Mouse (Mus musculus) lung, embryonic 16.5 days (tissue): ENCODE data around the gene Prdx6. TPM values are rescaled to one million over a fixed set of nuclear protein-coding genes. Genes with fewer than 3 reads are reported as not detected.
A peak's percentile ranks its signal among the peaks of the same experiment; 100 is the strongest.

Experiments
- ATAC-seq: fragments of 200-750 bp; cut with Nextera tagmentation; 2 replicates; pipeline ENCODE4 v1.8.0; 2017; ENCODE audit warnings: low read depth, mild to moderate bottlenecking, moderate library complexity
- H3K27ac ChIP-seq: fragments of 300-500 bp; sonication (generic); 2 replicates; pipeline ENCODE4 v1.5.1; 2014; ENCODE audit warnings: mild to moderate bottlenecking, control low read depth, low read length
- H3K27me3 ChIP-seq: fragments of 300-500 bp; sonication (generic); 2 replicates; pipeline ENCODE4 v1.6.1; 2014; ENCODE audit warnings: low read depth, low read length, mixed read lengths; ENCODE audit not compliant: control insufficient read depth, insufficient read depth
- H3K36me3 ChIP-seq: fragments of 300-500 bp; sonication (generic); 2 replicates; pipeline ENCODE4 v1.6.1; 2014; ENCODE audit warnings: low read length; ENCODE audit not compliant: control insufficient read depth, insufficient read depth
- H3K4me1 ChIP-seq: fragments of 300-500 bp; sonication (generic); replicated peaks from 2 replicates; pipeline ENCODE4 v1.6.1; 2014; ENCODE audit warnings: low read length, mixed read lengths; ENCODE audit not compliant: control insufficient read depth, insufficient read depth
- H3K4me2 ChIP-seq: fragments of 300-500 bp; sonication (generic); 2 replicates; pipeline ENCODE4 v1.6.1; 2014; ENCODE audit warnings: low read depth, low read length, control low read depth
- H3K4me3 ChIP-seq: fragments of 300-500 bp; sonication (generic); 2 replicates; pipeline ENCODE4 v1.5.1; 2014; ENCODE audit warnings: mild to moderate bottlenecking, low read length, control low read depth
- H3K9ac ChIP-seq: fragments of 300-500 bp; sonication (generic); 2 replicates; pipeline ENCODE4 v1.6.1; 2014; ENCODE audit warnings: low read length, control low read depth
- H3K9me3 ChIP-seq: fragments of 300-500 bp; sonication (generic); 2 replicates; pipeline ENCODE4 v1.6.1; 2016; ENCODE audit warnings: low read length; ENCODE audit not compliant: control insufficient read depth
- WGBS: fragments of 180-500 bp; shearing (Covaris S2); extraction: QIAGEN DNeasy Blood & Tissue Kit; methylation state at CpG from one replicate; pipeline ENCODE4 v1.1.7; 2014; 5-methylcytosine and 5-hydroxymethylcytosine counted together
- polyA plus RNA-seq: library from polyadenylated mRNA; unstranded; fragments of >200 nt; fragmentation: Nextera tagmentation; extraction: Ambion mirVana; gene quantifications from 2 replicates; pipeline ENCODE4 v1.2.1, GENCODE M21; 2015

Prdx6 gene
- 458 and 477 TPM in 2 replicates for polyA plus RNA-seq

GRCm38 (mm10) chr1:161250604-161251416 lies at the start of gene Prdx6:
TSS of gene Prdx6 (minus strand) at chr1:161251219.
- Histone ChIP-seq H3K4me3 (peak within 1 kb of the TSS; percentile 86), H3K27ac (peak within 1 kb of the TSS; percentile 79), H3K9me3 (no peaks in the 10 kb centered on the region), H3K9ac (peak within 1 kb of the TSS; percentile 95), H3K36me3 (peaks cover 5% of the 10 kb centered on the region; the same call in 1 of the 2 replicates), H3K4me2 (peak within 1 kb of the TSS; percentile 75), H3K4me1 (peaks cover 21% of the 10 kb centered on the region), H3K27me3 (no peaks in the 10 kb centered on the region)
- WGBS: under 1% methylated on average over 65 of the region's 66 CpGs
- peak; percentile 95 for ATAC-seq

- no peak overlapping the region for H3K4me3 ChIP-seq
- no peak overlapping the region for H3K27ac ChIP-seq
- H3K27me3 ChIP-seq: no peaks in the 10 kb centered on the region
- no peaks in the 10 kb centered on the region for H3K4me1 ChIP-seq
- H3K9ac ChIP-seq: no peak overlapping the region
- no peak overlapping the region for H3K4me2 ChIP-seq
- WGBS: 50% methylated on average over 12 of the region's 12 CpGs
- no peaks in the 10 kb centered on the region for H3K36me3 ChIP-seq
- no peaks in the 10 kb centered on the region for H3K9me3 ChIP-seq
- ATAC-seq: no peak
Observed at GRCm38 (mm10) chr1:161288256-161288655, 37.2 kb upstream of the Prdx6 start.

- Histone ChIP-seq H3K9me3 (no peaks in the 10 kb centered on the region), H3K27me3 (no peaks in the 10 kb centered on the region), H3K36me3 (no peaks in the 10 kb centered on the region), H3K9ac (no peak overlapping the region), H3K4me3 (no peak overlapping the region), H3K4me2 (no peak overlapping the region), H3K27ac (no peak overlapping the region), H3K4me1 (no peaks in the 10 kb centered on the region)
- 22% methylated on average over 11 of the region's 11 CpGs for WGBS
- ATAC-seq: peak; percentile 61; the same call in 1 of the 2 replicates
Observed at GRCm38 (mm10) chr1:161286726-161287310, 35.8 kb upstream of the Prdx6 start.

GRCm38 (mm10) chr1:161281054-161281688 lies 30.2 kb upstream of the Prdx6 start:
- no peak overlapping the region for H3K4me3 ChIP-seq
- H3K9ac ChIP-seq: no peak overlapping the region
- WGBS: 66% methylated on average over 3 of the region's 3 CpGs
- H3K4me1 ChIP-seq: no peaks in the 10 kb centered on the region
- H3K9me3 ChIP-seq: no peaks in the 10 kb centered on the region
- no peak for ATAC-seq
- no peaks in the 10 kb centered on the region for H3K36me3 ChIP-seq
- H3K27me3 ChIP-seq: no peaks in the 10 kb centered on the region
- no peak overlapping the region for H3K4me2 ChIP-seq
- H3K27ac ChIP-seq: no peak overlapping the region

GRCm38 (mm10) chr1:161279244-161279908 lies 28.4 kb upstream of the Prdx6 start:
- H3K36me3 ChIP-seq: no peaks in the 10 kb centered on the region
- ATAC-seq: no peak
- H3K9ac ChIP-seq: no peak overlapping the region
- H3K27ac ChIP-seq: no peak overlapping the region
- WGBS: 37% methylated on average over 6 of the region's 6 CpGs
- H3K4me1 ChIP-seq: no peaks in the 10 kb centered on the region
- H3K4me2 ChIP-seq: no peak overlapping the region
- H3K9me3 ChIP-seq: no peaks in the 10 kb centered on the region
- H3K4me3 ChIP-seq: no peak overlapping the region
- no peaks in the 10 kb centered on the region for H3K27me3 ChIP-seq

GRCm38 (mm10) chr1:161273486-161273885 lies 22.5 kb upstream of the Prdx6 start:
- Histone ChIP-seq H3K27ac (no peak overlapping the region), H3K9me3 (no peaks in the 10 kb centered on the region), H3K36me3 (no peaks in the 10 kb centered on the region), H3K4me1 (peaks cover 7% of the 10 kb centered on the region; the same call in 1 of the 2 replicates), H3K9ac (no peak overlapping the region), H3K4me2 (no peak overlapping the region), H3K4me3 (no peak overlapping the region), H3K27me3 (no peaks in the 10 kb centered on the region)
- 92% methylated on average over 1 of the region's 1 CpGs for WGBS
- no peak for ATAC-seq

- Histone ChIP-seq H3K27me3 (no peaks in the 10 kb centered on the region), H3K4me1 (peaks cover 7% of the 10 kb centered on the region; the same call in 1 of the 2 replicates), H3K4me3 (no peak overlapping the region), H3K36me3 (no peaks in the 10 kb centered on the region), H3K4me2 (no peak overlapping the region), H3K9ac (no peak overlapping the region), H3K27ac (no peak overlapping the region), H3K9me3 (no peaks in the 10 kb centered on the region)
- ATAC-seq: no peak
- 64% methylated on average over 2 of the region's 2 CpGs for WGBS
Observed at GRCm38 (mm10) chr1:161271461-161271810, 20.4 kb upstream of the Prdx6 start.

GRCm38 (mm10) chr1:161270776-161271460 lies 19.9 kb upstream of the Prdx6 start:
- H3K9me3 ChIP-seq: no peaks in the 10 kb centered on the region
- H3K36me3 ChIP-seq: no peaks in the 10 kb centered on the region
- peaks cover 7% of the 10 kb centered on the region; the same call in 1 of the 2 replicates for H3K4me1 ChIP-seq
- no peaks in the 10 kb centered on the region for H3K27me3 ChIP-seq
- H3K4me3 ChIP-seq: no peak overlapping the region
- WGBS: 70% methylated on average over 4 of the region's 4 CpGs
- no peak for ATAC-seq
- H3K4me2 ChIP-seq: no peak overlapping the region
- H3K27ac ChIP-seq: no peak overlapping the region
- H3K9ac ChIP-seq: no peak overlapping the region
